In genomic region chr4:149263218-149263617, GRCm38 (mm10) we compare ENCODE assay signal across 27 mouse cellular contexts. TPM values are rescaled to one million over a fixed set of nuclear protein-coding genes. Genes with fewer than 3 reads are reported as not detected.
"Had no signal": no experiment of that assay in that cellular context is flagged by ENCODE, and none has a peak within 500 bp of the region (broad histone marks: within the 10 kb centered on the region; RNA-seq: fewer than 3 reads in every experiment).

No protein-coding gene starts in this region.

- H3K27ac ChIP-seq: embryonic facial prominence, embryonic 10.5 days; embryonic facial prominence, embryonic 12.5 days; embryonic facial prominence, embryonic 13.5 days; embryonic facial prominence, embryonic 15.5 days; forebrain, embryonic 10.5 days; forebrain, embryonic 13.5 days; forebrain, embryonic 15.5 days; gastrocnemius, adult 2 months; heart, adult 2 months had no signal

- H3K4me3 ChIP-seq: embryonic facial prominence, embryonic 10.5 days; embryonic facial prominence, embryonic 12.5 days; embryonic facial prominence, embryonic 13.5 days; embryonic facial prominence, embryonic 15.5 days; erythroblast, embryonic 14.5 days; forebrain, embryonic 10.5 days; forebrain, embryonic 12.5 days; forebrain, embryonic 13.5 days; forebrain, embryonic 15.5 days; gastrocnemius, adult 2 months; heart, adult 2 months had no signal

- DNase-seq: cerebellum, adult 8-10 months; cerebellum, adult 9-10 months; cerebellum, adult 9-11 months; cerebellum, postnatal 10 days; cerebellum, postnatal 14 days; cerebellum, postnatal 25 days; cerebellum, postnatal 36 days; embryo, embryonic 11 days; forebrain, postnatal 0 days; gastrocnemius, adult 2 months; gastrocnemius, postnatal 10 days; gastrocnemius, postnatal 14 days; gastrocnemius, postnatal 25 days; gastrocnemius, postnatal 36 days; heart, adult 18-20 months; heart, adult 2 months had no signal

- H3K9ac ChIP-seq: embryonic facial prominence, embryonic 12.5 days; embryonic facial prominence, embryonic 13.5 days; embryonic facial prominence, embryonic 15.5 days; forebrain, embryonic 12.5 days; forebrain, embryonic 13.5 days; forebrain, embryonic 15.5 days; forebrain, postnatal 0 days had no signal

- H3K27me3 ChIP-seq: embryonic facial prominence, embryonic 12.5 days; embryonic facial prominence, embryonic 13.5 days; embryonic facial prominence, embryonic 15.5 days; forebrain, embryonic 12.5 days; forebrain, embryonic 13.5 days; forebrain, embryonic 15.5 days had no signal

- H3K9me3 ChIP-seq: embryonic facial prominence, embryonic 10.5 days; embryonic facial prominence, embryonic 12.5 days; embryonic facial prominence, embryonic 13.5 days; embryonic facial prominence, embryonic 15.5 days; forebrain, embryonic 10.5 days; forebrain, embryonic 12.5 days; forebrain, embryonic 13.5 days; forebrain, embryonic 15.5 days had no signal

- H3K4me2 ChIP-seq: embryonic facial prominence, embryonic 12.5 days; embryonic facial prominence, embryonic 13.5 days; embryonic facial prominence, embryonic 15.5 days; forebrain, embryonic 12.5 days; forebrain, embryonic 13.5 days; forebrain, embryonic 15.5 days had no signal

- H3K4me1 ChIP-seq: embryonic facial prominence, embryonic 10.5 days; embryonic facial prominence, embryonic 12.5 days; embryonic facial prominence, embryonic 13.5 days; embryonic facial prominence, embryonic 15.5 days; forebrain, embryonic 10.5 days; forebrain, embryonic 12.5 days; forebrain, embryonic 13.5 days; forebrain, embryonic 15.5 days had no signal

- ATAC-seq: forebrain, embryonic 13.5 days; forebrain, embryonic 14.5 days; forebrain, embryonic 15.5 days; forebrain, embryonic 16.5 days; forebrain, postnatal 0 days had no signal

RNA-seq across cellular contexts. Expression of gene Kif1b, which starts 44.3 kb away (rescaled TPM):
- polyA plus RNA-seq: erythroblast, embryonic 14.5 days had no signal
